Mouse (Mus musculus): ENCODE results near the gene Lin54.

The Lin54 gene

GRCm38 (mm10) chr5:100500458-100500961 is at the start of gene Lin54:
Gene Lin54, minus strand, starts transcription at chr5:100500639.
- DNase-seq (ENCODE audit: low read depth, low spot score): peak; percentile 97

GRCm38 (mm10) chr5:100550151-100550550 is 49.7 kb upstream of the Lin54 start:
- no peak for DNase-seq (ENCODE audit: low read depth, low spot score)

GRCm38 (mm10) chr5:100549311-100549710 is 48.9 kb upstream of the Lin54 start:
- no peak for DNase-seq (ENCODE audit: low read depth, low spot score)

GRCm38 (mm10) chr5:100548236-100548635 is 47.8 kb upstream of the Lin54 start:
- no peak for DNase-seq (ENCODE audit: low read depth, low spot score)

DNA sequence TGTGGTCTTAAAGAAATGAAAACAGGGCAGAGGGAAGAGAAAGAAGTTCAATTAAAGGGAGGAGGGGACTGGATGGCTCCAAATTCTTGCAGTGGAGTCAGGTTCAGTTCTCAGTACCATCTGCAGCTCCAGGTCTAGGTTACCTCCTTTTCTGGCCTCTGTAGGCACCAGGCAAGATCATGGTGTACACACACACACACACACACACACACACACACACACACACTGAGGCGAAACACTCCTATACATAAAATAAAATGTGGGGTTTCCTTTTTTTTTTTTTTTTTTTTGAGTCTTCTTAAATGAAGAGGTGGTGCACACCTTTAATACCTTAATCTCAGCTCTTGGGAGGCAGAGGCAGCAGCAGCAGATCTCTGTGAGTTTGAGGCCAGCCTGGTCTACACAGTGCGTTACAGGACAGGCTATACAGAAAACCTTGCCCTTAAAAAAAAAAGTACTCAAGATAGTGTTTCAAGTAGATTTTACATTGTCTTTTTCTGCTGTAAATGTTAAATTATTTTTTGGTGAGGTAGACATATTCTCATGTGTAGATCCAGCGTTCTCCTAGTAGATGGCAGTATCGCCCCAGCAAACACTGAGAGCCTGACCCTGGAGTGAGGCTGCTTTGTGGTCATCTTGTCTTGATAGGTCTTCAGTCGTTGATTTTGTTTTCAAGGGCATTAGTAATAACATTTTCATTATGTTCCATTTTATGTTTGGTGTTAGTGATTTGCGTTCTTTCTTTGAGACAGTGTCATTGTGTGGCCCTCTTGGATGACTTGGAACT is 46.0 kb upstream of the Lin54 start:
- no peak for DNase-seq (ENCODE audit: low read depth, low spot score)

DNA sequence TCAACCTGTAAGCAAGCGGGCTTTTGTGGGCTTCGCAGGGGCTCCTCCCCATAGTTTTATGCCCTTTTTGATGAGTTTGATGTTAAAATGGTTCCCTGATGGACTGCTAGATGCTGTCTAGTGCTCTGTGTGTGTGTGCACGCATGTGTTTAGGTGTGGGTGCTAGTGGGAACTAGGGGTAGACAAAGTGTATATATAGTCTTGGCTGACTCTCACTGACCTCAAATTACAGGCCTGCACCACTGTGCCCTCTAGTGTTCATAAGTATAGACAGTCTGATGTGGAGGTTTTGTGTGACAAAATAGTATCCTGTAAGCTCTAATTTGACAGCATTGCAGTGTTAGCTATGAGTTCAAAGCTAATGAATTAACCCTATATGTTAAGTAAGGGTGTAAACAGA is 36.2 kb upstream of the Lin54 start:
- peak; percentile 42 for DNase-seq (ENCODE audit: low read depth, low spot score)

- DNase-seq (ENCODE audit: low read depth, low spot score): peak; percentile 25
Measured at GRCm38 (mm10) chr5:100535826-100536225, 35.4 kb upstream of the Lin54 start.

- DNase-seq (ENCODE audit: low read depth, low spot score): peak; percentile 54
Measured at GRCm38 (mm10) chr5:100526164-100526563, 25.7 kb upstream of the Lin54 start.

DNA sequence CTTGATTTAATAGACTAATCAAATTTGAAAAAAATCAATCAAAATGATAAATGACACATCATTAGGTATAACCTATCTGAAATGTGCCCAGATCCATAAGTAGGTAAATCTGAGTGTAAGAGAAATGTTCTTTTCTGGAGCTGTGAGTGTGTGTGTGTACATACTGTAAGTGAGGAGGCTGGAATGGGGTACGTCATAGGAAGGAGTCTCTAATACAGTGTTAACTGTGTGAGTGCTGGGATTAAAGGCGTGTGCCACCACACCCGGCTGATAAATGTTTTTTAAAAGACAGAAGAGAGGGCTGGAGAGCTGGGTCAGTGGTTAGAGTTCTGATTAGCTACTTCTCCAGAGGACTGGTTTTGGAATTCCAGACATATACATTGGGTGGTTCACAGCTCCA is 25.2 kb upstream of the Lin54 start:
- no peak for DNase-seq (ENCODE audit: low read depth, low spot score)

GRCm38 (mm10) chr5:100524921-100525320 is 24.5 kb upstream of the Lin54 start:
- DNase-seq (ENCODE audit: low read depth, low spot score): no peak

DNA sequence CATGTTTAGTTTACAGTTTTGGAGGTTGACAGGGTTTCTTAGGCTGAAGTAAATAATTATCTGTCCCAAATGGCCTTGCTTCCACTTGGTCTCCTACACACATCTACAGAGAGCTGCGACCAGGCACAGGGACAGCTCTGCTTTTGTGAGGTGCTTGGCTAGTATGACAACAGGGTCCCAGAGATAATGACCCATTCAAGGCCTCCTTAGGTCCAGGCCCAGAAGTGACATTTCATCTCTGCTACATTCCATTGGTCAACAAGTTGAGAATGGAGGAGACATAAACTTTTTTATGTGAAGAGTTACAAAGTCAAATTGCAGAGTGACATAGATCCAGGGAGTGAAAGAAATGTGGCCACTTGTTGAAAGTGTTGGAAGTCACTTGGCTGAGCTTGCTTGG is 22.9 kb upstream of the Lin54 start:
- DNase-seq (ENCODE audit: low read depth, low spot score): no peak

DNA sequence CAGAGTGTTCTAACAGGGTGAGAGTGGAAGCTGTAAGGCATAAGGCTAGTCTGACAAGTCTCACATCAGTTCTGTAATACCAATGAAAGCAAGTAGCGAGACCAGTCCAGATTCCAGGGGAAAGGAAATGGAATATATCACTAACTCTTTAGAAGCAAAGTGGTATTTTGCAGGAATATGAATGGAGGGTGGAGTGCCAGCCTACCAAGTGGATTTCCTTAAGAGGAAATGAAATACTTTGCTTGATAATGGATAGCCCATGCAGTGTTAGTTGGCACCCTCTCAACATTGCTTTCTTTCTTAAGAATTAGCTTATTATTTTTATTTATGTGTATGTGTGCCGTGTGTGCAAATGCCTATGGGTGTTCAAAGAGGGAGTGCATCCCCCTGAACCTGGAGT is 19.8 kb upstream of the Lin54 start:
- DNase-seq (ENCODE audit: low read depth, low spot score): no peak

GRCm38 (mm10) chr5:100519027-100519411 is 18.6 kb upstream of the Lin54 start:
- DNase-seq (ENCODE audit: low read depth, low spot score): peak; percentile 23

GRCm38 (mm10) chr5:100518049-100519026 is 17.9 kb upstream of the Lin54 start, which contains the start of gene Cops4:
Gene Cops4, plus strand, starts transcription at chr5:100518309.
- DNase-seq (ENCODE audit: low read depth, low spot score): peak; percentile 100

GRCm38 (mm10) chr5:100512576-100512975 is 12.1 kb upstream of the Lin54 start:
- DNase-seq (ENCODE audit: low read depth, low spot score): no peak

- no peak for DNase-seq (ENCODE audit: low read depth, low spot score)
Measured at GRCm38 (mm10) chr5:100509247-100509646, 8.8 kb upstream of the Lin54 start.

DNA sequence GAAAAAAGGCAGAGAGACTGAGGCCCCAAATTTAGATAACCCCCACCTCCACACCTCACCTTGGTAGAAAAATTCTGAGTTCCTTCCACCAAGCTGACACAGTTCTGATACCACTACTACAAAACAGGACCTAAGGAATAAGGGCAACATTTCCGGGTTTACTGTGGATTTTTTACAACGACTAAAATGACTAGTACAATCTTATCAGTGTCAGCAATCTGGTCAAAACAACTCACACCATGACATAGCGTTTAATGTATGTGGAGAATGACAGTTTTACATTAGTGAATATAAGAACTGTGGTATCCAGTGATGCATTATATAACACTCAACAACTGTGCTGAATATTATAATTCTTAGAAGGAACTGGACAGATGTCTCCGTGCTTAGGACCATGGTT is 828 bp upstream of the Lin54 start:
- no peak for DNase-seq (ENCODE audit: low read depth, low spot score)

DNA sequence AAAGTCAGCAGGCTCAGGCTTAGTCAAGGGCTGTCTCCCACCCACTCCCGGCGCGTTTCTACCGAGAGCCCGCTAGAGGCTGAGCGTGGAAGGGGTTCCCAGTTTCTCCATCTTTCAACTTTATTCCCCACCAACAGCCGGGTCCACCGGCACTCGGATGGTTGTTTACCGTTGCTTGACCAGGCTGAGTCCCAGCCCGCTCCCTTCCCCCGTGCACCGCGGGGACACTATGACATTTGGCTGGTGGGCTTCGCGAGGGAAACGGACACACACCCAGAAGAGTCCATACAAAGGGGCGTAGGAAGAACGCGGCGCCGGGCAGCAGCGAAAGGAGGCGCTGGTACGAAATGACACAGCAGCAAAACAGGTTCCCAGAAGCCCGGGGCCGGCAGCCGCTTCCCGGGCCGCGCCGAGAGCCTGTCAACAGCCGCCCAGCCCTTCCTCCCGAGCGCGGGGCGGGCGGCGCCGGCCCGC is 571 bp downstream of the Lin54 start:
- DNase-seq (ENCODE audit: low read depth, low spot score): peak; percentile 60

GRCm38 (mm10) chr5:100499243-100499642 is 1.2 kb downstream of the Lin54 start:
- DNase-seq (ENCODE audit: low read depth, low spot score): peak; percentile 22

GRCm38 (mm10) chr5:100498436-100499180 is 1.8 kb downstream of the Lin54 start:
- peak; percentile 83 for DNase-seq (ENCODE audit: low read depth, low spot score)

GRCm38 (mm10) chr5:100491704-100492103 is 8.7 kb downstream of the Lin54 start:
- peak; percentile 10 for DNase-seq (ENCODE audit: low read depth, low spot score)
